Mouse (Mus musculus): Measurements from ENCODE around the gene Gart. TPM values are rescaled to one million over a fixed set of nuclear protein-coding genes. Genes with fewer than 3 reads are reported as not detected.

The Gart gene
- polyA plus RNA-seq, 1 experiment = 35.4 TPM

Other genes with a start within 250 kb of the Gart start
- 52.4 and 54.7 TPM in 2 replicates for gene Il10rb, start 240.8 kb downstream of the Gart start, polyA plus RNA-seq (2012; rRNA removed)
- gene Ifnar1, start 161.7 kb downstream of the Gart start, polyA plus RNA-seq (2012; rRNA removed) = 30.8 and 33.2 TPM in 2 replicates
- gene Ifngr2, start 99.9 kb downstream of the Gart start, polyA plus RNA-seq (2012; rRNA removed) = 32.1 and 34.3 TPM in 2 replicates
- 78.0 and 80.8 TPM in 2 replicates for gene Tmem50b, start 49.2 kb downstream of the Gart start, polyA plus RNA-seq (2012; rRNA removed)
- gene Dnajc28, start 27.9 kb downstream of the Gart start, polyA plus RNA-seq (2012; rRNA removed) = 3.3 and 4.2 TPM in 2 replicates
- gene Son, start 554 bp upstream of the Gart start, polyA plus RNA-seq (2012; rRNA removed) = 302 and 367 TPM in 2 replicates
- 7.6 and 13.6 TPM in 2 replicates for gene Donson, start 41.8 kb upstream of the Gart start, polyA plus RNA-seq (2012; rRNA removed)
- 53.7 and 66.1 TPM in 2 replicates for gene Cryzl1, start 82.0 kb upstream of the Gart start, polyA plus RNA-seq (2012; rRNA removed)
- gene Itsn1, start 82.3 kb upstream of the Gart start, polyA plus RNA-seq (2012; rRNA removed) = 26.0 and 35.3 TPM in 2 replicates